Mouse (Mus musculus) adrenal gland, postnatal 25 days (tissue): ENCODE data around the gene Usp7. TPM values are rescaled to one million over a fixed set of nuclear protein-coding genes. Genes with fewer than 3 reads are reported as not detected.
"Not testable (repeated sequence)": the region's sequence is repeated elsewhere in the genome, so short reads cannot be mapped to it uniquely, and the experiment has no call there.

Experiments
- DNase-seq: peaks from one replicate; pipeline ENCODE4 v3.0.0; 2021; ENCODE audit warnings: mixed read lengths
- total RNA-seq: library from RNA; stranded (reverse); gene quantifications from 2 replicates; pipeline ENCODE4 v1.2.3, GENCODE M21; 2021

Gene Usp7
- total RNA-seq, 1 experiment from 2014 or later: 112 TPM

GRCm38 (mm10) chr16:8751555-8752235 is 40.4 kb downstream of the Usp7 start:
- no peak for DNase-seq

GRCm38 (mm10) chr16:8748904-8749303 is 43.2 kb downstream of the Usp7 start:
- DNase-seq: peak; percentile 35

GRCm38 (mm10) chr16:8748175-8748846 is 43.8 kb downstream of the Usp7 start:
- peak; percentile 20 for DNase-seq

GRCm38 (mm10) chr16:8747772-8748171 is 44.3 kb downstream of the Usp7 start:
- no peak for DNase-seq

GRCm38 (mm10) chr16:8746509-8746908 is 45.6 kb downstream of the Usp7 start:
- no peak for DNase-seq

- DNase-seq: no peak
These were observed 46.4 kb downstream of the Usp7 start for GRCm38 (mm10) chr16:8745751-8746150.

GRCm38 (mm10) chr16:8743989-8744388 is 48.1 kb downstream of the Usp7 start:
- no peak for DNase-seq

GRCm38 (mm10) chr16:8741697-8742096 is 50.4 kb downstream of the Usp7 start:
- DNase-seq: no peak

GRCm38 (mm10) chr16:8741110-8741509 is 51.0 kb downstream of the Usp7 start:
- no peak for DNase-seq

GRCm38 (mm10) chr16:8738542-8739514 is 53.3 kb downstream of the Usp7 start:
- peak; percentile 94 for DNase-seq

- peak; percentile 27 for DNase-seq
These were observed 54.2 kb downstream of the Usp7 start for GRCm38 (mm10) chr16:8737666-8738541.

- no peak for DNase-seq
These were observed 54.8 kb downstream of the Usp7 start for GRCm38 (mm10) chr16:8737341-8737665.

GRCm38 (mm10) chr16:8736757-8737156 is 55.4 kb downstream of the Usp7 start:
- DNase-seq: no peak

GRCm38 (mm10) chr16:8736032-8736431 is 56.1 kb downstream of the Usp7 start:
- DNase-seq: no peak

GRCm38 (mm10) chr16:8734693-8735092 is 57.4 kb downstream of the Usp7 start:
- DNase-seq: peak; percentile 22

GRCm38 (mm10) chr16:8733624-8734023 is 58.5 kb downstream of the Usp7 start:
- DNase-seq: no peak

- not testable (repeated sequence) for DNase-seq
These were observed 59.7 kb downstream of the Usp7 start for GRCm38 (mm10) chr16:8732450-8732849.

- no peak for DNase-seq
These were observed 60.5 kb downstream of the Usp7 start for GRCm38 (mm10) chr16:8731630-8732029.

- DNase-seq: no peak
These were observed 63.9 kb downstream of the Usp7 start for GRCm38 (mm10) chr16:8728111-8728748.

GRCm38 (mm10) chr16:8725807-8726206 is 66.3 kb downstream of the Usp7 start:
- DNase-seq: no peak

GRCm38 (mm10) chr16:8724031-8724430 is 68.1 kb downstream of the Usp7 start:
- DNase-seq: no peak
